Mouse (Mus musculus) G1E (cell line): ENCODE results near the gene Rhobtb1. TPM values are rescaled to one million over a fixed set of nuclear protein-coding genes. Genes with fewer than 3 reads are reported as not detected.

ENCODE experiments used
- ATAC-seq: 2 replicates; pipeline ENCODE4 v1.8.0; 2016; ENCODE audit warnings: mild to moderate bottlenecking; ENCODE audit not compliant: insufficient number of reproducible peaks, poor library complexity, low FRiP score, severe bottlenecking; ENCODE audit errors: extremely low read depth
- DNase-seq: peaks from one replicate; pipeline ENCODE4 v3.0.0; 2012; ENCODE audit warnings: low spot score
- H3K27me3 ChIP-seq: 2 replicates; pipeline ENCODE4 v1.6.1; 2012; ENCODE audit warnings: mild to moderate bottlenecking, low read length, inconsistent platforms; ENCODE audit not compliant: insufficient read depth
- H3K36me3 ChIP-seq: replicated peaks from 2 replicates; pipeline ENCODE3; 2012; ENCODE audit warnings: mild to moderate bottlenecking, inconsistent platforms
- H3K4me1 ChIP-seq: 2 replicates; pipeline ENCODE4 v1.6.1; 2012; ENCODE audit warnings: low read depth, low read length, inconsistent platforms, mixed read lengths; ENCODE audit not compliant: insufficient read depth
- H3K4me3 ChIP-seq: 2 replicates; pipeline ENCODE4 v1.5.1; 2012; ENCODE audit warnings: low read depth, mild to moderate bottlenecking, inconsistent platforms, low read length, moderate library complexity, mixed read lengths
- H3K9me3 ChIP-seq: replicated peaks from 2 replicates; pipeline ENCODE4 v1.6.1; 2012; ENCODE audit warnings: inconsistent platforms
- CTCF ChIP-seq: IDR thresholded peaks from 2 replicates; pipeline ENCODE4 v1.5.1; 2012; ENCODE audit warnings: low read depth, low read length, inconsistent platforms, mixed read lengths
- GATA1 ChIP-seq: IDR thresholded peaks from 2 replicates; pipeline ENCODE4 v1.6.1; 2012; ENCODE audit warnings: borderline replicate concordance, low read length, inconsistent platforms, mixed read lengths
- GATA2 ChIP-seq: IDR thresholded peaks from 2 replicates; pipeline ENCODE4 v1.6.1; 2012; ENCODE audit warnings: low read depth, low read length, inconsistent platforms, borderline replicate concordance
- POLR2AphosphoS5 ChIP-seq: IDR thresholded peaks from 2 replicates; pipeline ENCODE4 v1.6.1; 2012; ENCODE audit warnings: low read depth, low read length, inconsistent platforms; ENCODE audit not compliant: insufficient replicate concordance
- TAL1 ChIP-seq: conservative IDR thresholded peaks from 2 replicates; pipeline ENCODE4 v1.6.1; 2012; ENCODE audit warnings: low read depth, low read length, inconsistent platforms, mixed read lengths
- polyA plus RNA-seq: library from polyadenylated mRNA; stranded (reverse); fragments of >175 nt; gene quantifications from 2 replicates; pipeline ENCODE4 v1.2.3, GENCODE M21; 2012
- total RNA-seq, 2 experiments: library from RNA; stranded (forward) in 1 of 2; stranded (reverse) in 1 of 2; fragments of 200-1000 nt in 1 of 2; fragments of >200 nt in 1 of 2; fragmentation: Nextera tagmentation in 1 of 2; gene quantifications; 2 replicates each; pipeline ENCODE4 v1.2.3; 2014 to 2017

Gene Rhobtb1
- total and polyA plus RNA-seq, 3 experiments, result 0.05 TPM; not detected in 2

DNA sequence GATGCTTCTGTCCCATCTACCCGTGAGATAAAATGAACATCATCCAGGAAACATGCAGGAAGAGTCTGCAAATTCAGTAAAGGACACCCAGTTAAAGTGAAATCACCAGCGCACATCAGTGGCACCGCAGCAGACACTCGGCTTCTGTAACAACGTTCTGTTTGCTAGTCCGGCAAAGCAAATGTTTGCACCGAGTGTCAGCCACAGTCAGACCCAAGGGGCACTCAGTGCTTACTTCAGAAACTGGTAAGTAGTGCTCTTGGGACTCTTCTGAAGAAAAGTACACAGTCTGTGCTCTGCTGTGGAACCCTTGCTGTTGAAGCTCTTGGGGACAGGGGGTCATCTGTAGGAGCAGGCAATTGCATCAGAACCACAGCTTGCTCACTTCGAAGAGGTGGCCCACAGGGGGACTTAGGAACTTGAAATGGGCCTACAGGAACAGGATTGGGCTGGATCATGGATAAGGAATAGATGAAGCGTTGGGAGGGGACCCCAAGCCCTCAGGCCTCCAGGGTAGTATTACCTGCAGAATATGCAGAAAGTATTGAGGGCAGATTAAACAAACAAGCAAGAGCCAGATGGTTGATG, 14.9 kb upstream of the Rhobtb1 start:
- no peaks in the 10 kb centered on the region for H3K27me3 ChIP-seq
- H3K9me3 ChIP-seq, result peaks cover 30% of the 10 kb centered on the region
- H3K36me3 ChIP-seq, result no peaks in the 10 kb centered on the region
- ATAC-seq, result no peak
- DNase-seq, result no peak
- H3K4me3 ChIP-seq, result no peak overlapping the region
- TF ChIP-seq GATA2, result no peak
- no peak for TF ChIP-seq POLR2AphosphoS5
- no peak for TF ChIP-seq GATA1
- TF ChIP-seq TAL1, result no peak
- no peak for TF ChIP-seq CTCF
- H3K4me1 ChIP-seq, result no peaks in the 10 kb centered on the region

DNA sequence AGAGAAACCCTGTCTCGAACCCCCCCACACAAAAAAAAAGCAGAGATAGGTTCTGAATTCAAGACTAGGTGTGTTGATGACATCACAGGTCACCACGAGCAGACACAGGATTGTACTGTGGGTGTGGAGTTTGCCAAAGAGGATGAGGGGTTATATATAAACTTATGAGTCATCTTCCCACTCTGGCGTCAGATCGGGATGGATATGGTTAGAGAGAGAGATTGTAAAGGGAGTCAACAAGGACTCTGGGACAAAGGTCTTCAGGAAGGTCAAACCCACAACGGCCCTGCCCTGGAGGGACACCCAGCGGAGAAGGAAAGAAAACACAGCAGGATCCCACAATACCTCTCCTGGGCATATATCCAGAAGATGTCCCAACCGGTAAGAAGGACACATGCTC, 2.0 kb upstream of the Rhobtb1 start:
- ATAC-seq (no peak), DNase-seq (no peak)
- TF ChIP-seq GATA2 (no peak), TAL1 (no peak), CTCF (no peak), POLR2AphosphoS5 (no peak)
- Histone ChIP-seq H3K4me3 (no peak overlapping the region), H3K4me1 (no peaks in the 10 kb centered on the region), H3K9me3 (peaks cover 43% of the 10 kb centered on the region), H3K36me3 (no peaks in the 10 kb centered on the region), H3K27me3 (no peaks in the 10 kb centered on the region)

DNA sequence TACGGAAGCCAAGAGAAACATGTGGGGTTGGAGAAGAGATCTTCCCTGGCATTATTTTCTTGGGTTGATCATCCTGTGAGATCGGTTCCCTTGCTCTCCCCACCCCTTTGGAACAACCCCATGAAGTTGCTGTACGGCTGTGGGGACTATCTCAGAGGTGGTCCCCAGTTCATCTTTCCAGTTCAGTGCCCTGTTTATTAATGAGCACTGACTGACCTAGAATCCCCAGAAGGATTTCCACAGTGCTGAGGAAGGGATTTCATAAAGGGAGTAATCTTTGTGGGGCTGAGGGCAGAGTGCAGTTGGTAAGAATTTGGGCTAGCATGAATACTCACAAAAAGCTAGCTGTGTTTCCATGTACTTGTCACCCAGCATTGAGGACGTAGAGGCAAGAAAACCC, 1.7 kb downstream of the Rhobtb1 start:
- H3K4me1 ChIP-seq, result no peaks in the 10 kb centered on the region
- no peaks in the 10 kb centered on the region for H3K27me3 ChIP-seq
- ATAC-seq, result no peak
- H3K36me3 ChIP-seq, result no peaks in the 10 kb centered on the region
- DNase-seq, result no peak
- TF ChIP-seq CTCF, result no peak
- no peak for TF ChIP-seq POLR2AphosphoS5
- H3K4me3 ChIP-seq, result no peak overlapping the region
- H3K9me3 ChIP-seq, result peaks cover 38% of the 10 kb centered on the region

DNA sequence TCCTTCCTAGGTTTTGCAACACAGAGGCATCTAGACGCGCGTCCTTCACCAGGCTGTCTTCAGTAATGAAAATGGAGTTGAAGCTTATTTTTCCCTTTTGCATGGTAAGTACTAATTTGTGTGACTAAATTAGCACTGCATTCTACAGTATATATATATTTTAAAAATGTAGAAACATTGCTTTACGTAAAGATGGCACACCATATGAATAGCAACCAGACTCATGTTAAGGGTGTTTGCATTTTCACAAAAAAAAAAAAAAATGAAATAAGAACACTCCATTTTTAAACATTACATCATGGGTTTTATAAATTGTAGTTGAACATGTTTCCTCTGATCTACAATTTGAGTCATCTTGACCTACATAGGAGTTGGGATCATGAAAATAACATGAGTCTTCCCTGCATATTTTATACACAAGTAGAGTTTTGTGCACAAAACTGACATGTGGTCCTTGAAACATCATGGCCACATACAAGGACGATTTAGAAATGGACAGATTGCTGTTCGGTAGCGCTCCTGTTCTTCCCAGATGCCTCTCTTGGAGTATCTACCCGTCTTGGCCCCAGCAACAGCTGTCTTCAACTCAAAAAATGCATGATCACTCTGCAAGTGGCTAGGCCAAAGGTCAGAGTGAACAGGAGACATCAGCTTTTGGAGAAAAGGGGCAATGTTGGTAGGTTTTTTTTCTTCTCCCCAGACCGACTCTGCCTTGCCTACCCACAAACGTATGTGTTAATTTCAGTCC, 4.4 kb downstream of the Rhobtb1 start:
- Histone ChIP-seq H3K4me1 (no peaks in the 10 kb centered on the region), H3K27me3 (no peaks in the 10 kb centered on the region), H3K4me3 (no peak overlapping the region), H3K36me3 (no peaks in the 10 kb centered on the region), H3K9me3 (peaks cover 38% of the 10 kb centered on the region)
- TF ChIP-seq CTCF (no peak), GATA1 (no peak), GATA2 (no peak), POLR2AphosphoS5 (no peak), TAL1 (no peak)
- DNase-seq, result no peak
- no peak for ATAC-seq

DNA sequence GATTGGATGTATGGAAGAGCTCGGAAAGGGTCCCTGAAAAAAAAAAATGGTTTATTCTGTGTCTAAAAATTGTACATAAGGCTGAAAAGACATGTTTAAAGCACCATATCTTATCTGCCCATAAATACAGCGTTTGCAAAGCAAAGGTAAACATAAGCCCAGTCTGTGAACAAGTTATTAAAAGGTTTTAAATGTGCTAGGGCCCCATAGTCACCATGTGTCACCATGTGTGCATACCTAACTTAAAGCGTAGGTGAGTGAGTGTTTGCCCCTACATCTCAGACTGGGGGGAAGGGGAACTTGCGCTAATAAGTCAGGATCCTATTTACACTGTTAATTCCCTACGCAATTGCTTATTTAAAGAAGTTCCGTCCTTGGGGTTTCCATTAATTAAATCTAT, 5.2 kb downstream of the Rhobtb1 start:
- H3K36me3 ChIP-seq, result no peaks in the 10 kb centered on the region
- H3K4me3 ChIP-seq, result no peak overlapping the region
- peaks cover 37% of the 10 kb centered on the region for H3K9me3 ChIP-seq
- ATAC-seq (no peak), DNase-seq (no peak)
- H3K4me1 ChIP-seq, result no peaks in the 10 kb centered on the region
- no peaks in the 10 kb centered on the region for H3K27me3 ChIP-seq
- no peak for TF ChIP-seq POLR2AphosphoS5
- no peak for TF ChIP-seq GATA1
- TF ChIP-seq CTCF, result no peak
- TF ChIP-seq GATA2, result no peak
- no peak for TF ChIP-seq TAL1

DNA sequence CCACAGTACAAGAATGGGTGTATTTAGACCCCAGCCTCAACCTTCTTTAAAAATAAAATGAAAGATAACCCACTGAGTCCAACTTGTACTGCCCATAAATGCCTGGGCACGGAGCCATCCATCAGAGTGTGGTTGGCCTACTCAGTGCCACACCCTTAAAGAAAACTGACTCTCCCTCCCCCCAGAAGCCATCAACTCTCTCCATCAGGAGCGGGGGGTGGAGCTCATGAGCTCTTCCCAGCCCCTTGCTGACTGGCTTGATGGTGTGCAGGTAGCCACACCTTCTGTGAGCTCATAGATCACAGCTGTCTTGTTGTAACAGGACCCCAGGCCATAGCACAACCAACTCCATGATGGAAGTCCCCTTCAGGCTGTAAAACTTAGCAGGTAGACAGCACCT, 6.2 kb downstream of the Rhobtb1 start:
- DNase-seq (no peak), ATAC-seq (no peak)
- TF ChIP-seq POLR2AphosphoS5, result no peak
- no peak for TF ChIP-seq GATA1
- no peak for TF ChIP-seq CTCF
- Histone ChIP-seq H3K27me3 (no peaks in the 10 kb centered on the region), H3K36me3 (no peaks in the 10 kb centered on the region), H3K4me3 (no peak overlapping the region), H3K4me1 (no peaks in the 10 kb centered on the region), H3K9me3 (peaks cover 34% of the 10 kb centered on the region)
